In the genomic region with DNA sequence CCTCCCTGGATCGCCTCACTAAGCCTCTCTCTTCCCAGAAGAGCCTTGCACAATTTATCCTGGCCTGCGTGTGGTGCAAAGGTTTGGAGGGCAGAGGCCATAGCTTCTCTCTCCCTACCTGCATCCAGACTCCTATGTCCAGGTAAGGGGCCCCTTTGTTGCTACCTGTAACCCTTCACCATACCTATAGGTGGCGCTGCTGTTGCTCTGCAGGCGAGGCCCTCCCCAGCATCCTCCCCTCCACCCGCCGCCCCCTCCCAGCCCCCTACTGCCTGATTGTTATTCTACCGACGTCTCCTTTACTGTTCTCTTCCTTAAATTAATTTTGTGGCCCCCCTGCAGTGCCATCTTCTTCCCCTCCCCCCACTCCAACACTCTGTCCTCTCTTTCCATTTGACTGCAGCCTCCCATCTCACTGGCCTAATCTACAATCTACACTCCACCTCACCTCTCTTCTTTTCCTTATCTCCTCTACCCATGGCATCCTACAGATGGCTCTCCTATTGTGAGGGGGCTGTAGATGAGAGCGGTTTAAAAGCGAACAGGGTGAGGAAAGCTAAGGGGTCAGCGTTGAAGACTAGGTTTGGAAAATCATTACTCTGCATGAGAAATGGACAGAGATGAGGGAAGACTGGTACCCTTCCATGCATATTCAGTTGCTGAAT, we compare ENCODE assay signal across 9 mouse cellular contexts. TPM values are rescaled to one million over a fixed set of nuclear protein-coding genes. Genes with fewer than 3 reads are reported as not detected.
A peak's percentile ranks its signal among the peaks of the same experiment; 100 is the strongest.
DNase-seq lines count a peak whose midpoint lies in the region; ATAC-seq and TF ChIP-seq lines count a peak whose summit lies in the region.
"Had no signal": no experiment of that assay in that cellular context is flagged by ENCODE, and none has a peak within 500 bp of the region (broad histone marks: within the 10 kb centered on the region; RNA-seq: fewer than 3 reads in every experiment).

No protein-coding gene starts in this region.

- WGBS in kidney, adult 2 months: 32% methylated on average over 11 of the region's 11 CpGs
- 11% methylated on average over 11 of the region's 11 CpGs for WGBS in embryonic facial prominence, embryonic 13.5 days
- WGBS in liver, adult 2 months: 30% methylated on average over 11 of the region's 11 CpGs
- WGBS in olfactory bulb, adult 2 months: 18% methylated on average over 11 of the region's 11 CpGs
- WGBS in heart, embryonic 10.5 days: 6% methylated on average over 11 of the region's 11 CpGs

- peak overlapping the region; percentile 17; the same call in 1 of the 2 replicates for H3K4me2 ChIP-seq in embryonic facial prominence, embryonic 13.5 days

- no peaks in the 10 kb centered on the region for H3K79me2 ChIP-seq in liver, adult 2 months (ENCODE audit: control insufficient read depth, insufficient read depth, low read length)

- no peak for DNase-seq in kidney, adult 2 months
- no peak for DNase-seq in kidney, adult 8-10 months
- DNase-seq in ZHBTc4 (ENCODE audit: low read depth, low spot score): peak; percentile 71
- DNase-seq in liver, adult 2 months (ENCODE audit: extremely low read depth, low read depth, low spot score): peak; percentile 18
- no peak for DNase-seq in heart, embryonic 10.5 days (ENCODE audit: low spot score)
- DNase-seq in ovary, postnatal 10 days (ENCODE audit: low spot score): no peak

- peak; percentile 48 for TF ChIP-seq CTCF in kidney, adult 2 months (conservative IDR thresholded peaks at IDR 0.05; ENCODE audit: insufficient read depth, insufficient read length, low read depth, low read length)
- peak; percentile 69 for TF ChIP-seq CTCF in liver, adult 2 months (IDR thresholded peaks at IDR 0.05; ENCODE audit: low read depth, low read length)
- TF ChIP-seq CTCF in olfactory bulb, adult 2 months (IDR thresholded peaks at IDR 0.05; ENCODE audit: insufficient read depth, low read depth, low read length): peak; percentile 45; the same call in 1 of the 2 replicates

- peaks cover 2% of the 10 kb centered on the region for H3K36me3 ChIP-seq in kidney, adult 2 months (ENCODE audit: control insufficient read depth, insufficient read depth, low read length)
- H3K36me3 ChIP-seq in embryonic facial prominence, embryonic 13.5 days: peaks cover 18% of the 10 kb centered on the region
- peaks cover 11% of the 10 kb centered on the region; the same call in 1 of the 2 replicates for H3K36me3 ChIP-seq in liver, adult 2 months (ENCODE audit: control insufficient read depth, insufficient read depth, low read length)
- H3K36me3 ChIP-seq in heart, embryonic 10.5 days: peaks cover 13% of the 10 kb centered on the region

- no peaks in the 10 kb centered on the region for H3K9me3 ChIP-seq in embryonic facial prominence, embryonic 13.5 days
- no peaks in the 10 kb centered on the region for H3K9me3 ChIP-seq in heart, embryonic 10.5 days

- H3K4me3 ChIP-seq in kidney, adult 2 months (ENCODE audit: insufficient read depth, low read depth, low read length): no peak overlapping the region
- H3K4me3 ChIP-seq in embryonic facial prominence, embryonic 13.5 days: no peak overlapping the region
- no peak overlapping the region for H3K4me3 ChIP-seq in liver, adult 2 months (ENCODE audit: insufficient read depth, low read depth, low read length)
- no peak overlapping the region for H3K4me3 ChIP-seq in olfactory bulb, adult 2 months (ENCODE audit: insufficient read depth, low read depth, low read length)
- H3K4me3 ChIP-seq in heart, embryonic 10.5 days: no peak overlapping the region

- no peak overlapping the region for H3K27ac ChIP-seq in kidney, adult 2 months (ENCODE audit: insufficient read depth, low read depth, low read length)
- no peak overlapping the region for H3K27ac ChIP-seq in embryonic facial prominence, embryonic 13.5 days
- H3K27ac ChIP-seq in liver, adult 2 months (replicated peaks; ENCODE audit: insufficient read depth, low read depth, low read length): no peak overlapping the region
- H3K27ac ChIP-seq in olfactory bulb, adult 2 months (ENCODE audit: insufficient read depth, low read depth, low read length): no peak overlapping the region
- no peak overlapping the region for H3K27ac ChIP-seq in heart, embryonic 10.5 days

- no peak for ATAC-seq in embryonic facial prominence, embryonic 13.5 days (ENCODE audit: insufficient number of reproducible peaks, insufficient read depth, low FRiP score, low TSS enrichment, low read depth)

- H3K27me3 ChIP-seq in kidney, adult 2 months (replicated peaks; ENCODE audit: control insufficient read depth, insufficient read depth, low read length): no peaks in the 10 kb centered on the region
- no peaks in the 10 kb centered on the region for H3K27me3 ChIP-seq in embryonic facial prominence, embryonic 13.5 days
- no peaks in the 10 kb centered on the region for H3K27me3 ChIP-seq in liver, adult 2 months (ENCODE audit: control insufficient read depth, insufficient read depth, low read length)
- no peaks in the 10 kb centered on the region for H3K27me3 ChIP-seq in heart, embryonic 10.5 days (ENCODE audit: insufficient read depth, poor library complexity, severe bottlenecking)

- H3K9ac ChIP-seq in embryonic facial prominence, embryonic 13.5 days: no peak overlapping the region
- no peak overlapping the region for H3K9ac ChIP-seq in liver, adult 2 months (ENCODE audit: low read depth, low read length)

- no peaks in the 10 kb centered on the region for H3K4me1 ChIP-seq in kidney, adult 2 months (ENCODE audit: control insufficient read depth, insufficient read depth, low read length)
- H3K4me1 ChIP-seq in embryonic facial prominence, embryonic 13.5 days: peaks cover 20% of the 10 kb centered on the region
- H3K4me1 ChIP-seq in liver, adult 2 months (ENCODE audit: control insufficient read depth, insufficient read depth, low read length): no peaks in the 10 kb centered on the region
- H3K4me1 ChIP-seq in olfactory bulb, adult 2 months (ENCODE audit: control insufficient read depth, insufficient read depth, low read length): peaks cover 12% of the 10 kb centered on the region
- H3K4me1 ChIP-seq in heart, embryonic 10.5 days: peaks cover 23% of the 10 kb centered on the region

- TF ChIP-seq POLR2A in kidney, adult 2 months (IDR thresholded peaks at IDR 0.05; ENCODE audit: low read depth, low read length): no peak
- TF ChIP-seq POLR2A in liver, adult 2 months (IDR thresholded peaks at IDR 0.05; ENCODE audit: extremely low read depth, insufficient read depth, low read length): no peak
- no peak for TF ChIP-seq POLR2A in olfactory bulb, adult 2 months (IDR thresholded peaks at IDR 0.05; ENCODE audit: insufficient read depth, low read depth, low read length)

RNA-seq across cellular contexts. Expression of gene Ngdn, which starts 13.9 kb away (rescaled TPM):
- polyA plus RNA-seq in kidney, adult 2 months (2012; rRNA removed): 15.0 and 15.5 TPM in 2 replicates
- polyA plus RNA-seq in embryonic facial prominence, embryonic 13.5 days (2015; fragmentation: Nextera tagmentation; extraction: Ambion mirVana): 82.4 and 84.5 TPM in 2 replicates
- 25.8 and 26.9 TPM in 2 replicates for total RNA-seq in liver, adult 2 months (2014; rRNA removed)
- polyA plus RNA-seq in liver, adult 2 months (2012; rRNA removed): 6.9 and 8.1 TPM in 2 replicates
- not detected in 2 replicates for polyA plus RNA-seq in olfactory bulb, adult 2 months (2012; ENCODE audit: insufficient read depth, insufficient read length, low replicate concordance, missing spikeins)
- 73.7 and 88.8 TPM in 2 replicates for polyA plus RNA-seq in heart, embryonic 10.5 days (2016; fragmentation: Nextera tagmentation; extraction: Ambion mirVana)

RNA-seq across cellular contexts. Expression of gene Myh7, which starts 34.7 kb away (rescaled TPM):
- 0.05 and 5.2 TPM in 2 replicates for polyA plus RNA-seq in kidney, adult 2 months (2012; rRNA removed)
- polyA plus RNA-seq in embryonic facial prominence, embryonic 13.5 days (2015; fragmentation: Nextera tagmentation; extraction: Ambion mirVana): 3.3 and 10.8 TPM in 2 replicates
- 1.5 TPM in 1 of 2 replicates, not detected in the other for total RNA-seq in liver, adult 2 months (2014; rRNA removed)
- polyA plus RNA-seq in liver, adult 2 months (2012; rRNA removed): 0.02 TPM in 1 of 2 replicates, not detected in the other
- polyA plus RNA-seq in olfactory bulb, adult 2 months (2012; ENCODE audit: insufficient read depth, insufficient read length, low replicate concordance, missing spikeins): not detected in 2 replicates
- polyA plus RNA-seq in heart, embryonic 10.5 days (2016; fragmentation: Nextera tagmentation; extraction: Ambion mirVana): 2,022 and 5,104 TPM in 2 replicates

RNA-seq across cellular contexts. Expression of gene Gm17428, which starts 52.4 kb away (rescaled TPM):
- not detected in 2 replicates for polyA plus RNA-seq in kidney, adult 2 months (2012; rRNA removed)
- not detected in 2 replicates for polyA plus RNA-seq in embryonic facial prominence, embryonic 13.5 days (2015; fragmentation: Nextera tagmentation; extraction: Ambion mirVana)
- total RNA-seq in liver, adult 2 months (2014; rRNA removed): not detected in 2 replicates
- polyA plus RNA-seq in liver, adult 2 months (2012; rRNA removed): not detected in 2 replicates
- not detected in 2 replicates for polyA plus RNA-seq in olfactory bulb, adult 2 months (2012; ENCODE audit: insufficient read depth, insufficient read length, low replicate concordance, missing spikeins)
- not detected in 2 replicates for polyA plus RNA-seq in heart, embryonic 10.5 days (2016; fragmentation: Nextera tagmentation; extraction: Ambion mirVana)
- polyA plus RNA-seq: stomach, embryonic 16.5 days had no signal

Comparison
In these comparisons a context has a peak if more than half of its experiments do, and no peak if none do; other contexts are left out.
1. DNase-seq: peak in ZHBTc4 (single experiment) and liver, adult 2 months (single experiment); none in kidney, adult 2 months (single experiment), kidney, adult 8-10 months (0 of 2), heart, embryonic 10.5 days (single experiment) and ovary, postnatal 10 days (single experiment).
2. RNA of gene Myh7, which starts 34.7 kb away (polyA plus RNA-seq): 2,022 to 5,104 TPM in heart, embryonic 10.5 days; 0.05 to 5.2 TPM in kidney, adult 2 months, 3.3 to 10.8 TPM in embryonic facial prominence, embryonic 13.5 days, 0.02 TPM in liver, adult 2 months and not detected in olfactory bulb, adult 2 months; every median in the first group is over 100 times any median in the second.
3. Peak in every context shown above with its lines, with median percentiles within 50 percentile points of each other: CTCF ChIP-seq.